Mouse (Mus musculus) neural tube, embryonic 12.5 days (tissue): ENCODE data around the gene Fam117b. TPM values are rescaled to one million over a fixed set of nuclear protein-coding genes. Genes with fewer than 3 reads are reported as not detected.

Experiments used
- ATAC-seq: fragments of 200-750 bp; cut with Nextera tagmentation; 2 replicates; pipeline ENCODE4 v1.8.0; 2017; ENCODE audit warnings: low read depth, mild to moderate bottlenecking, moderate TSS enrichment, moderate library complexity; ENCODE audit not compliant: low FRiP score
- H3K27ac ChIP-seq: fragments of 300-500 bp; sonication (generic); 2 replicates; pipeline ENCODE4 v1.5.1; 2016
- H3K27me3 ChIP-seq: fragments of 300-500 bp; sonication (generic); replicated peaks from 2 replicates; pipeline ENCODE4 v1.6.1; 2016; ENCODE audit warnings: mild to moderate bottlenecking
- H3K36me3 ChIP-seq: fragments of 300-500 bp; sonication (generic); 2 replicates; pipeline ENCODE4 v1.6.1; 2016; ENCODE audit warnings: mild to moderate bottlenecking
- H3K4me1 ChIP-seq: fragments of 300-500 bp; sonication (generic); 2 replicates; pipeline ENCODE4 v1.6.1; 2016
- H3K4me2 ChIP-seq: fragments of 300-500 bp; sonication (generic); replicated peaks from 2 replicates; pipeline ENCODE4 v1.6.1; 2016; ENCODE audit warnings: mild to moderate bottlenecking
- H3K4me3 ChIP-seq: fragments of 300-500 bp; sonication (generic); 2 replicates; pipeline ENCODE4 v1.5.1; 2016
- H3K9ac ChIP-seq: fragments of 300-500 bp; sonication (generic); 2 replicates; pipeline ENCODE4 v1.6.1; 2016; ENCODE audit warnings: mild to moderate bottlenecking
- H3K9me3 ChIP-seq: fragments of 300-500 bp; sonication (generic); 2 replicates; pipeline ENCODE4 v1.6.1; 2016; ENCODE audit warnings: mild to moderate bottlenecking
- WGBS: fragments of 180-500 bp; shearing (Covaris S2); methylation state at CpG from one replicate; pipeline ENCODE4 v1.1.7; 2016; 5-methylcytosine and 5-hydroxymethylcytosine counted together
- polyA plus RNA-seq: library from polyadenylated mRNA; unstranded; fragments of >200 nt; fragmentation: Nextera tagmentation; extraction: Ambion mirVana; gene quantifications from 2 replicates; pipeline ENCODE4 v1.2.1, GENCODE M21; 2016

Fam117b gene
- 29.7 and 31.1 TPM in 2 replicates for polyA plus RNA-seq

GRCm38 (mm10) chr1:59912413-59913157 is at the start of gene Fam117b:
Gene Fam117b, plus strand, starts transcription at chr1:59913006.
- WGBS = under 1% methylated on average over 72 of the region's 72 CpGs
- peak; percentile 97 for ATAC-seq
- peak within 1 kb of the TSS; percentile 89 for H3K4me2 ChIP-seq
- peak within 1 kb of the TSS; percentile 97 for H3K27ac ChIP-seq
- H3K4me1 ChIP-seq = peaks cover 19% of the 10 kb centered on the region
- H3K36me3 ChIP-seq = no peaks in the 10 kb centered on the region
- peak within 1 kb of the TSS; percentile 99 for H3K9ac ChIP-seq
- peak within 1 kb of the TSS; percentile 100 for H3K4me3 ChIP-seq
- H3K27me3 ChIP-seq = no peaks in the 10 kb centered on the region
- H3K9me3 ChIP-seq = no peaks in the 10 kb centered on the region

- Histone ChIP-seq H3K9me3 (no peaks in the 10 kb centered on the region), H3K9ac (no peak overlapping the region), H3K27me3 (no peaks in the 10 kb centered on the region), H3K27ac (no peak overlapping the region), H3K4me2 (no peak overlapping the region), H3K36me3 (peaks cover 54% of the 10 kb centered on the region), H3K4me1 (no peaks in the 10 kb centered on the region), H3K4me3 (no peak overlapping the region)
- no peak for ATAC-seq
- WGBS = 89% methylated on average over 5 of the region's 5 CpGs
These were observed 44.8 kb upstream of the Fam117b start for GRCm38 (mm10) chr1:59868041-59868440.

GRCm38 (mm10) chr1:59874023-59874422 is 38.8 kb upstream of the Fam117b start:
- Histone ChIP-seq H3K27me3 (no peaks in the 10 kb centered on the region), H3K4me2 (no peak overlapping the region), H3K9ac (no peak overlapping the region), H3K36me3 (peaks cover 22% of the 10 kb centered on the region), H3K9me3 (no peaks in the 10 kb centered on the region), H3K27ac (no peak overlapping the region), H3K4me3 (no peak overlapping the region), H3K4me1 (no peaks in the 10 kb centered on the region)
- no peak for ATAC-seq
- WGBS = 94% methylated on average over 3 of the region's 3 CpGs

GRCm38 (mm10) chr1:59878098-59878497 is 34.7 kb upstream of the Fam117b start:
- no peak for ATAC-seq
- 91% methylated on average over 7 of the region's 7 CpGs for WGBS

GRCm38 (mm10) chr1:59883349-59884134 is 29.3 kb upstream of the Fam117b start:
- H3K36me3 ChIP-seq = peaks cover 7% of the 10 kb centered on the region; the same call in 1 of the 2 replicates
- H3K27me3 ChIP-seq = no peaks in the 10 kb centered on the region
- H3K4me2 ChIP-seq = no peak overlapping the region
- H3K4me3 ChIP-seq = no peak overlapping the region
- no peak overlapping the region for H3K27ac ChIP-seq
- 36% methylated on average over 3 of the region's 3 CpGs for WGBS
- no peaks in the 10 kb centered on the region for H3K4me1 ChIP-seq
- 0 out of 2 replicates have a peak, but pooled peaks have one; percentile 50 for ATAC-seq
- H3K9ac ChIP-seq = no peak overlapping the region
- H3K9me3 ChIP-seq = no peaks in the 10 kb centered on the region

More at GRCm38 (mm10) chr1:59878098-59878497, 34.7 kb upstream of the Fam117b start:
- no peak overlapping the region for H3K27ac ChIP-seq
- H3K9ac ChIP-seq = no peak overlapping the region
- no peak overlapping the region for H3K4me2 ChIP-seq
- no peaks in the 10 kb centered on the region for H3K9me3 ChIP-seq
- peaks cover 14% of the 10 kb centered on the region; the same call in 1 of the 2 replicates for H3K36me3 ChIP-seq
- no peaks in the 10 kb centered on the region for H3K27me3 ChIP-seq
- H3K4me1 ChIP-seq = no peaks in the 10 kb centered on the region
- no peak overlapping the region for H3K4me3 ChIP-seq

GRCm38 (mm10) chr1:59886899-59887298 is 25.9 kb upstream of the Fam117b start:
- Histone ChIP-seq H3K27me3 (no peaks in the 10 kb centered on the region), H3K27ac (no peak overlapping the region), H3K36me3 (no peaks in the 10 kb centered on the region), H3K4me3 (no peak overlapping the region), H3K9ac (no peak overlapping the region), H3K9me3 (no peaks in the 10 kb centered on the region), H3K4me1 (no peaks in the 10 kb centered on the region), H3K4me2 (no peak overlapping the region)
- no peak for ATAC-seq
- 60% methylated on average over 4 of the region's 4 CpGs for WGBS

- H3K36me3 ChIP-seq = no peaks in the 10 kb centered on the region
- ATAC-seq = no peak
These were observed 24.8 kb upstream of the Fam117b start for GRCm38 (mm10) chr1:59888018-59888417.

GRCm38 (mm10) chr1:59891185-59891584 is 21.6 kb upstream of the Fam117b start:
- ATAC-seq = no peak
- WGBS = 81% methylated on average over 4 of the region's 4 CpGs
- no peaks in the 10 kb centered on the region for H3K27me3 ChIP-seq
- H3K4me3 ChIP-seq = no peak overlapping the region
- no peak overlapping the region for H3K4me2 ChIP-seq
- no peaks in the 10 kb centered on the region for H3K4me1 ChIP-seq
- H3K9ac ChIP-seq = no peak overlapping the region
- H3K36me3 ChIP-seq = no peaks in the 10 kb centered on the region
- no peak overlapping the region for H3K27ac ChIP-seq
- no peaks in the 10 kb centered on the region for H3K9me3 ChIP-seq

More at GRCm38 (mm10) chr1:59888018-59888417, 24.8 kb upstream of the Fam117b start:
- no peaks in the 10 kb centered on the region for H3K9me3 ChIP-seq
- H3K4me2 ChIP-seq = no peak overlapping the region
- no peaks in the 10 kb centered on the region for H3K27me3 ChIP-seq
- no peak overlapping the region for H3K4me3 ChIP-seq
- no peak overlapping the region for H3K27ac ChIP-seq
- H3K9ac ChIP-seq = no peak overlapping the region
- no peaks in the 10 kb centered on the region for H3K4me1 ChIP-seq

GRCm38 (mm10) chr1:59892777-59893176 is 20.0 kb upstream of the Fam117b start:
- H3K27me3 ChIP-seq = no peaks in the 10 kb centered on the region
- H3K4me1 ChIP-seq = no peaks in the 10 kb centered on the region
- no peak overlapping the region for H3K27ac ChIP-seq
- no peak overlapping the region for H3K4me3 ChIP-seq
- WGBS = 88% methylated on average over 8 of the region's 8 CpGs
- no peaks in the 10 kb centered on the region for H3K9me3 ChIP-seq
- H3K36me3 ChIP-seq = no peaks in the 10 kb centered on the region
- no peak overlapping the region for H3K4me2 ChIP-seq
- H3K9ac ChIP-seq = no peak overlapping the region
- ATAC-seq = no peak

GRCm38 (mm10) chr1:59894025-59894424 is 18.8 kb upstream of the Fam117b start:
- no peak overlapping the region for H3K4me3 ChIP-seq
- H3K4me1 ChIP-seq = no peaks in the 10 kb centered on the region
- no peak for ATAC-seq
- H3K9me3 ChIP-seq = no peaks in the 10 kb centered on the region
- H3K27me3 ChIP-seq = no peaks in the 10 kb centered on the region
- 87% methylated on average over 4 of the region's 4 CpGs for WGBS
- no peak overlapping the region for H3K4me2 ChIP-seq
- no peak overlapping the region for H3K27ac ChIP-seq
- H3K9ac ChIP-seq = no peak overlapping the region
- H3K36me3 ChIP-seq = no peaks in the 10 kb centered on the region

- no peak for ATAC-seq
- Histone ChIP-seq H3K27ac (no peak overlapping the region), H3K9ac (no peak overlapping the region), H3K9me3 (no peaks in the 10 kb centered on the region), H3K4me2 (no peak overlapping the region), H3K27me3 (no peaks in the 10 kb centered on the region), H3K4me3 (no peak overlapping the region), H3K4me1 (no peaks in the 10 kb centered on the region), H3K36me3 (no peaks in the 10 kb centered on the region)
- 61% methylated on average over 4 of the region's 4 CpGs for WGBS
These were observed 17.4 kb upstream of the Fam117b start for GRCm38 (mm10) chr1:59895456-59895855.

GRCm38 (mm10) chr1:59897147-59897798 is 15.5 kb upstream of the Fam117b start:
- no peak for ATAC-seq
- no peaks in the 10 kb centered on the region for H3K4me1 ChIP-seq
- H3K9ac ChIP-seq = no peak overlapping the region
- H3K4me3 ChIP-seq = no peak overlapping the region
- 59% methylated on average over 5 of the region's 5 CpGs for WGBS
- H3K27ac ChIP-seq = no peak overlapping the region
- no peaks in the 10 kb centered on the region for H3K27me3 ChIP-seq
- no peaks in the 10 kb centered on the region for H3K9me3 ChIP-seq
- no peaks in the 10 kb centered on the region for H3K36me3 ChIP-seq
- H3K4me2 ChIP-seq = no peak overlapping the region
